Mouse (Mus musculus) E14TG2a.4 (cell line): Measurements from ENCODE around the gene Ccr4.

ENCODE experiments used
- CTCF ChIP-seq: conservative IDR thresholded peaks from 2 replicates; pipeline ENCODE4 v1.5.1; 2014; ENCODE audit warnings: low read length
- NANOG ChIP-seq: IDR thresholded peaks from 2 replicates; pipeline ENCODE4 v1.6.1; 2014; ENCODE audit warnings: borderline replicate concordance, low read length, mixed read lengths

- TF ChIP-seq CTCF: no peak
- TF ChIP-seq NANOG: no peak
These were observed 19.9 kb downstream of the Ccr4 start for GRCm38 (mm10) chr9:114484771-114485170.
